Mouse (Mus musculus) forebrain, embryonic 16.5 days (tissue): ENCODE measurements around the gene Krt73. TPM values are rescaled to one million over a fixed set of nuclear protein-coding genes. Genes with fewer than 3 reads are reported as not detected.
A peak's percentile ranks its signal among the peaks of the same experiment; 100 is the strongest.

Experiments
- ATAC-seq: fragments of 200-750 bp; cut with Nextera tagmentation; 2 replicates; pipeline ENCODE4 v1.8.0; 2017; ENCODE audit warnings: mild to moderate bottlenecking, moderate library complexity
- H3K27ac ChIP-seq: fragments of 300-500 bp; sonication (generic); 2 replicates; pipeline ENCODE4 v1.5.1; 2014; ENCODE audit warnings: low read length, control low read depth
- H3K27me3 ChIP-seq: fragments of 300-500 bp; sonication (generic); replicated peaks from 2 replicates; pipeline ENCODE4 v1.6.1; 2014; ENCODE audit warnings: low read length; ENCODE audit not compliant: control insufficient read depth, insufficient read depth
- H3K36me3 ChIP-seq: fragments of 300-500 bp; sonication (generic); 2 replicates; pipeline ENCODE4 v1.6.1; 2014; ENCODE audit not compliant: control insufficient read depth, insufficient read depth
- H3K4me1 ChIP-seq: fragments of 300-500 bp; sonication (generic); replicated peaks from 2 replicates; pipeline ENCODE4 v1.6.1; 2014; ENCODE audit warnings: low read length; ENCODE audit not compliant: control insufficient read depth, insufficient read depth
- H3K4me2 ChIP-seq: fragments of 300-500 bp; sonication (generic); 2 replicates; pipeline ENCODE4 v1.6.1; 2014; ENCODE audit warnings: mild to moderate bottlenecking, low read length, control low read depth
- H3K4me3 ChIP-seq: fragments of 300-500 bp; sonication (generic); replicated peaks from 2 replicates; pipeline ENCODE4 v1.5.1; 2014; ENCODE audit warnings: mild to moderate bottlenecking, low read length, control low read depth
- H3K9ac ChIP-seq: fragments of 300-500 bp; sonication (generic); replicated peaks from 2 replicates; pipeline ENCODE4 v1.6.1; 2014; ENCODE audit warnings: low read depth, low read length, control low read depth
- H3K9me3 ChIP-seq: fragments of 300-500 bp; sonication (generic); 2 replicates; pipeline ENCODE4 v1.6.1; 2016; ENCODE audit warnings: low read length; ENCODE audit not compliant: control insufficient read depth
- WGBS: fragments of 180-500 bp; shearing (Covaris S2); extraction: QIAGEN DNeasy Blood & Tissue Kit; methylation state at CpG from one replicate; pipeline ENCODE4 v1.1.7; 2014; 5-methylcytosine and 5-hydroxymethylcytosine counted together
- polyA plus RNA-seq: library from polyadenylated mRNA; unstranded; fragments of >200 nt; fragmentation: Nextera tagmentation; extraction: Ambion mirVana; gene quantifications from 2 replicates; pipeline ENCODE4 v1.2.1, GENCODE M21; 2015

Gene Krt73
- polyA plus RNA-seq, 1 experiment from 2014 or later, result 0.41 TPM

DNA sequence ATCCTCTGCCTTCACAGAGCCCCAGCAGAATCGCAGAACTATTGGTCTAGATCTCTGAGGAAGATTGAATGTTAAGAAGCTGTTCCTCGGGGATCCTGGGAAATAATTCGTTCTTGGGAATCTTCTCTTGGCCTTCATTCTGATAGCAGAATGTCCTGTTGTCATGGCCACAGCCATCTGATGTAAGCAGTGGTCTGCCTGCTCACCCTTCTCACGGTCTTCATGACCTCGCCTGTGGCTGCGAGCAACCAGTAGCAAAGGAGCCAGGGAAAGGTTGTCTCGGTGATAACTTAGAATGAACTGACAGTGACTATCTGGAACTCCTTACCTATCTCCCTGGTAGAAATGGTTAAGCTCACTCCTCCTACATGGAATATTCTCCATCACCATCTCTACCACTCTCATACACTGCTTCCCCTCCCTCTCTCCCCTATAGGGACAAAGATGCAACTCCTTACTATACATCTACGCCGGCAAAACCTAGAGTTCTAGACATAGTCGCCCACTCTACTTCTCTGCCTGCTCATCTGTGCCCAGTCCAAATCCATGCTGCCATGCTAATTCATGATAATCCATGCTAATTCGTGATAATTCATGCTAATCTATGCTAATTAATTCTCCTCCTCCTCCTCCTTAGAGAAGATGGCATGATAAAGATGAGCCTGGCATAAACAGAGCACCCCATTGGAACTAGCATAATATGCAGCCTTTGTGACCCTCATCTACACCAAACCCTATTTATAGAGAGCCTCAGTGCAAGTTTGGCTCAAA lies 1.1 kb upstream of the Krt73 start:
- H3K4me1 ChIP-seq, result peaks cover 12% of the 10 kb centered on the region
- H3K27me3 ChIP-seq, result no peaks in the 10 kb centered on the region
- H3K9me3 ChIP-seq, result no peaks in the 10 kb centered on the region
- ATAC-seq, result peak; percentile 82
- H3K4me3 ChIP-seq, result no peak overlapping the region
- no peaks in the 10 kb centered on the region for H3K36me3 ChIP-seq
- H3K4me2 ChIP-seq, result no peak overlapping the region
- H3K27ac ChIP-seq, result peak overlapping the region; percentile 34; the same call in 1 of the 2 replicates
- H3K9ac ChIP-seq, result no peak overlapping the region
- WGBS, result 67% methylated on average over 11 of the region's 11 CpGs

DNA sequence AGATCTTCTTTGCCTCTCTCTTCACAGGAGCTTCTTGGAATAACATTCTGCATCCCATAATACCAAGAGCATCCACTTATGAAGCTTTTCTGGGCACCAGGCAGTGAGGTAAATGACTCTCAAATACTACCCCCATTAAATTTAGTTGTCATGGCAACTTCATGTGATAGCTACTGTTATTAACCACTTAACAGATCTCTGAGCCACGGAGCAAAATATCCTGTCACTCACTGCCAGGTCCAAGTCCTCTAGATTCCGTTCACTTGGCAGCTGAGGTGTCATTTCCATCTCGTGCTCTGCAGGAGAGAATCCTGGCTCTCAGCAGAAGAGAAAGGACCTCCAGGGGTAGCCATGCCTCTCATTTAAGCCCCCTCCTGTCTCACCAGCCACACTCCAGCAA lies 11.3 kb downstream of the Krt73 start:
- H3K4me3 ChIP-seq, result no peak overlapping the region
- no peaks in the 10 kb centered on the region for H3K27me3 ChIP-seq
- 2% methylated on average over 3 of the region's 3 CpGs for WGBS
- ATAC-seq, result peak; percentile 85
- no peak overlapping the region for H3K9ac ChIP-seq
- H3K36me3 ChIP-seq, result no peaks in the 10 kb centered on the region
- H3K27ac ChIP-seq, result peak overlapping the region; percentile 74
- H3K4me2 ChIP-seq, result no peak overlapping the region
- peaks cover 12% of the 10 kb centered on the region for H3K4me1 ChIP-seq
- no peaks in the 10 kb centered on the region for H3K9me3 ChIP-seq

DNA sequence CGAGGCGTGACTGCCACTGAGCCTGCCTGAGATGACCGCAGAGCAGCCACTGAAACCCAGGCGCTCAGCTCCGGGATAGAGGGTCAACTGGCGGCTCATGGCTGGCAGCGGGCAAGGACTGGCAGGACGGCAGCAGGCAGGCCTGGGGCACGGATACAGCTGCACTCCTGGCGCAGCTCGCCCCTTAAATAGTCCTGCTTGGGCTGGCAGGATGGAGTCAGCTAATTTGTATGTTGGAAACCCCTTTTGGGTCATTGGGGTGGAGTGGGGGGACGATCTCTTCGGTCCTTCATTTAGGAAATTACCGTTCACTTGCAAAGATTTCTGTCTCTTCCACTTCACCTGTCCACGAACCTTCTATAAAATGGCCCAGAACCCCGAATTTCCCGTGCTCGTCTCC lies 15.8 kb downstream of the Krt73 start, which contains the start of gene Krt72:
Gene Krt72 (minus strand): TSS at position 101 of the 400 bp plus-strand sequence.
- Histone ChIP-seq H3K9me3 (no peaks in the 10 kb centered on the region), H3K27ac (no peak within 1 kb of the TSS), H3K4me1 (peaks cover 11% of the 10 kb centered on the region), H3K9ac (no peak within 1 kb of the TSS), H3K4me3 (no peak within 1 kb of the TSS), H3K27me3 (no peaks in the 10 kb centered on the region), H3K4me2 (no peak within 1 kb of the TSS), H3K36me3 (no peaks in the 10 kb centered on the region)
- no peak for ATAC-seq
- WGBS, result 90% methylated on average over 18 of the region's 18 CpGs

DNA sequence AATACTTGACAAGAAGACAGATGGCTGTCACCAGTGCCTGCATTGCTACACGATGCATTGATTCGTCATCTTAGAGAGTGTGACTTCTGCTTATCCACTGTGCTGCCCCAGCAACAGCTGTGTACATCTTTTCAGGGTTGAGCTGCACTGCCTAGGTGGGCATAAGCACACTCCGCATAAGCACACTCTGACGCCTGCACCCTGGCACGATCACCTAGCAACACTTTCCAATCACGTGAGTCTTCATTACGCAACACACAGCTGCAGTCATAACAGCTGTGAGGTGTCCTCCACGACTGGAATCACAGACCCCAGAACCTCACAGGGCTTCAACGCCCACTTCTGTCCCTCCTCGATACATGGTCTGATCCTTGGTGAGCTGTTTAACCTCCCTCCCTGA lies 28.7 kb downstream of the Krt73 start:
- Histone ChIP-seq H3K4me2 (no peak overlapping the region), H3K36me3 (no peaks in the 10 kb centered on the region), H3K4me1 (peaks cover 6% of the 10 kb centered on the region), H3K9ac (no peak overlapping the region), H3K27me3 (no peaks in the 10 kb centered on the region), H3K9me3 (no peaks in the 10 kb centered on the region), H3K4me3 (no peak overlapping the region), H3K27ac (no peak overlapping the region)
- no peak for ATAC-seq
- WGBS, result 81% methylated on average over 10 of the region's 10 CpGs

DNA sequence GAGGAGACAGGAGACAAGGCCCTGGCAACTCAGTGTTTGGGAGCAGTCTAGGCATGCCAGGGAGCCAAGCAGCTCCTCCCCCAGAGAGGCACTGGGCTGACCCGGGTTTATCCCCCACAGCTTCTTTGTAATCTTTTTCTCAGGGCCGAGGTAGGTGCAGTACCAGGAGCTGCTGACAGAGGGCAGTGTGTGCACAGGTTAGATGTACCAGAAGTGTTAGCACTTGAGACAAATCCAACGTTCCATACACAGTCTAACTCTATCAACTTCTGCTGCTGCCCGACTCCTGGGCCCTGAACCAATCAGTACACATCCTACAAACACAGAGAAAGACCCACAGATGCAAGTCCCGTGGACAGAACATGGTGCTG lies 29.4 kb downstream of the Krt73 start:
- Histone ChIP-seq H3K27me3 (no peaks in the 10 kb centered on the region), H3K36me3 (no peaks in the 10 kb centered on the region), H3K27ac (no peak overlapping the region), H3K9me3 (no peaks in the 10 kb centered on the region), H3K4me1 (peaks cover 6% of the 10 kb centered on the region), H3K4me2 (no peak overlapping the region), H3K9ac (no peak overlapping the region), H3K4me3 (no peak overlapping the region)
- WGBS, result 16% methylated on average over 5 of the region's 5 CpGs
- ATAC-seq, result peak; percentile 84

DNA sequence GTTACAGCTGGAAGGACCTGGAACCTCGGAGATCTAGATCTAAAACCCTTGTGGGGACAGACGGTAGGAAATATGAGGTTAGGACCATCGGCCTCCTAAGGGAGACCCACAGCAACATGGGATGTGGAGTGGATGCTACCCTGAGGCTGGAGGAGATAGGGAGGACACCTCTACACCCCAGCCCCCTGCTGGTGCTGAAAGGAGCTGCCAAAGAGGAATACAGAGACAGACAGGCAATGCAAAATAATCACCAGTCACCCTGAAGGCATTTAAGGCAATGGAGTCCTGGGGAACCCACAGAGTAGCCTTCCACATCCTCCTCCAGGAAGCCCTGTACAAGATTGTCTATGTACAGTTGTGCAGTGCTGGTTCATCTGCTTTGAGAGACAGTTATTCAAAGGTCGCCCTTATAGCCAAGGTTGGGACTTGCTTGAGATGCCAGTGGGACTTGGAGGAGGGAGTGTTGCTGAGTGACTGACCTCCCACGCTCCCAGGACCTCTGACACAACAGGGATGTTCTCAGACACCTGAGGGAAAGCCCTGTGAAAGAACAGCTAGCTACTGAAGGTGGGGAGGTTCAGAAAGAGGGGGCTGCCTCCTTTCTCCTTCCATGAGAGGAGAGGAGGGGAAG lies 30.0 kb downstream of the Krt73 start:
- 77% methylated on average over 5 of the region's 5 CpGs for WGBS
- H3K9ac ChIP-seq, result no peak overlapping the region
- ATAC-seq, result peak; percentile 31

DNA sequence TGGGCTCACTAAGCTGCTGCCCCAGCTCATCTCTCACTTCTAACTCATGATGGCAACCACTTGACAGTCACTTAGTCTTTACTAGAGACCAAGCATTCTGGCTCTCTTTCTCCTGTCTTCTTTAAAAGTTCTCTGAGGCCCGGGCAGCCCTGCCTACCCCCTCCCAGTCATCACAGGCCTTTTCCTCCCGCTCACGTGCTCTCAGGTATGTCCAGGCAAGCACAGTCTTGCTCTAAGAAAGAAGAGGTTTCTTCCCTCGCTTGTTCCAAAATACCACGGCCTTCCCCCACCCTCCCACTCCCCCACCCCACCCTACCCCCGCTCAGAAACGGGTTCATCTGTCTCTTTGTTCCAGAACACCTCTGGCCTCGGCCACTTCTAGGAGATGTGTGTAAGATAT lies 31.9 kb downstream of the Krt73 start:
- Histone ChIP-seq H3K4me2 (no peak overlapping the region), H3K9ac (no peak overlapping the region), H3K4me3 (no peak overlapping the region), H3K27me3 (no peaks in the 10 kb centered on the region), H3K27ac (no peak overlapping the region), H3K36me3 (no peaks in the 10 kb centered on the region), H3K9me3 (no peaks in the 10 kb centered on the region), H3K4me1 (peaks cover 6% of the 10 kb centered on the region)
- ATAC-seq, result no peak
- 56% methylated on average over 8 of the region's 8 CpGs for WGBS

More for the DNA sequence above, 30.0 kb downstream of the Krt73 start:
- no peaks in the 10 kb centered on the region for H3K36me3 ChIP-seq
- H3K4me1 ChIP-seq, result peaks cover 6% of the 10 kb centered on the region
- H3K27me3 ChIP-seq, result no peaks in the 10 kb centered on the region
- H3K4me2 ChIP-seq, result no peak overlapping the region
- H3K27ac ChIP-seq, result no peak overlapping the region
- H3K4me3 ChIP-seq, result no peak overlapping the region
- no peaks in the 10 kb centered on the region for H3K9me3 ChIP-seq

Other genes starting within 250 kb of the Krt73 start
- gene Krt90, start 239.4 kb downstream of the Krt73 start, polyA plus RNA-seq, result 0.08 and 0.09 TPM in 2 replicates
- 0.10 TPM in 1 of 2 replicates, not detected in the other for gene Krt75, start 228.4 kb downstream of the Krt73 start, polyA plus RNA-seq
- not detected in 2 replicates for gene Gm5414, start 174.2 kb downstream of the Krt73 start, polyA plus RNA-seq
- not detected in 2 replicates for gene Gm5478, start 155.0 kb downstream of the Krt73 start, polyA plus RNA-seq
- gene Krt6b, start 122.1 kb downstream of the Krt73 start, polyA plus RNA-seq, result not detected in 2 replicates
- 0.53 TPM in 1 of 2 replicates, not detected in the other for gene Krt6a, start 108.0 kb downstream of the Krt73 start, polyA plus RNA-seq
- gene Krt5, start 89.4 kb downstream of the Krt73 start, polyA plus RNA-seq, result 0.73 TPM in 1 of 2 replicates, not detected in the other
- gene Krt71, start 59.2 kb downstream of the Krt73 start, polyA plus RNA-seq, result not detected in 2 replicates
- not detected in 2 replicates for gene Krt72, start 15.9 kb downstream of the Krt73 start, polyA plus RNA-seq
- gene Krt2, start 15.8 kb upstream of the Krt73 start, polyA plus RNA-seq, result 0.08 TPM in 1 of 2 replicates, not detected in the other
- 8.2 and 10.8 TPM in 2 replicates for gene Krt1, start 48.4 kb upstream of the Krt73 start, polyA plus RNA-seq
- 0.49 and 0.94 TPM in 2 replicates for gene Krt77, start 67.4 kb upstream of the Krt73 start, polyA plus RNA-seq
- gene Krt76, start 90.6 kb upstream of the Krt73 start, polyA plus RNA-seq, result not detected in 2 replicates
- gene Krt4, start 122.4 kb upstream of the Krt73 start, polyA plus RNA-seq, result 0.55 TPM in 1 of 2 replicates, not detected in the other
- gene Krt79, start 138.0 kb upstream of the Krt73 start, polyA plus RNA-seq, result 0.15 and 0.38 TPM in 2 replicates
- not detected in 2 replicates for gene Krt78, start 151.9 kb upstream of the Krt73 start, polyA plus RNA-seq
- 2.4 and 3.7 TPM in 2 replicates for gene Krt8, start 202.1 kb upstream of the Krt73 start, polyA plus RNA-seq
- 4.4 TPM in 2 replicates for gene Krt18, start 225.8 kb upstream of the Krt73 start, polyA plus RNA-seq